Mouse (Mus musculus) gastrocnemius, adult 2 months (tissue): ENCODE data around the gene Ptgs1. TPM values are rescaled to one million over a fixed set of nuclear protein-coding genes. Genes with fewer than 3 reads are reported as not detected.
"Not testable (repeated sequence)": the region's sequence is repeated elsewhere in the genome, so short reads cannot be mapped to it uniquely, and the experiment has no call there.

Experiments
- DNase-seq: peaks from one replicate; pipeline ENCODE4 v3.0.0; 2022
- H3K27ac ChIP-seq: fragments of 200-600 bp; 2 replicates; pipeline ENCODE4 v1.8.1; 2022; ENCODE audit warnings: mild to moderate bottlenecking
- H3K4me3 ChIP-seq: fragments of 200-600 bp; 2 replicates; pipeline ENCODE4 v1.8.1; 2022; ENCODE audit warnings: mild to moderate bottlenecking, moderate library complexity
- CTCF ChIP-seq: fragments of 200-600 bp; IDR thresholded peaks from 2 replicates; pipeline ENCODE4 v1.8.1; 2022; ENCODE audit warnings: antibody characterized with exemption, mild to moderate bottlenecking, moderate library complexity
- intact Hi-C: fragments of 180-260 bp; cut with DNase I; formaldehyde crosslinking; loops from one replicate; pipeline ENCODE4 v1.15.1; 2025
- long read RNA-seq, 2 experiments: library from polyadenylated mRNA; stranded (forward); transcript quantifications; one replicate each; pipeline ENCODE4 v2.0.0; 2021
- total RNA-seq, 2 experiments: library from RNA; stranded (reverse); gene quantifications; 2 replicates each; pipeline ENCODE4 v1.2.3; 2021

The Ptgs1 gene
- 1 to 10 TPM; 3.9 to 5.5 TPM for total RNA-seq
- long read RNA-seq, experiment 1, transcript Ptgs1-201 (11 exons, 2,867 nt), result major isoform, 5 of 5 reads
- long read RNA-seq, experiment 1, partial matches to known transcripts, result 0 of 5 reads
- long read RNA-seq, experiment 1, other reads (novel, unspliced or antisense), result 0 of 5 reads
- long read RNA-seq, experiment 2, partial matches to known transcripts, result 0 of 3 reads
- long read RNA-seq, experiment 2, other reads (novel, unspliced or antisense), result 0 of 3 reads

DNA sequence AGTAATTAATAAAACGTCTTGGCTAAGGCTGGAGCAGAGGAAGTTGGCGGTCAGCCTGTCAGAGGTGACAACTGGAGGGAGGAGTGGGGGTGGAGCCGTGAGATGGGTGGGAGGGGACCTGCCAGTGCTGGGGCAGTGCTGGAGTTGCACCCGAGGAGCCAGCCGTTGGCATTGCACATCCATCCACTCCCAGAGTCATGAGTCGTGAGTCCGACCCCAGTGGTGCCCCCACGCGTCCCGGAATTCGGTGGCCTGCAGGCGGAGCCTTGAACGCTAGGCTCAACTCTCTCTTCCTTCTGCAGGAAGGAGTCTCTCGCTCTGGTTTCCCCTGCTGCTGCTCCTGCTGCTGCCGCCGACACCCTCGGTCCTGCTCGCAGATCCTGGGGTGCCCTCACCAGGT, at the start of gene Ptgs1:
Ptgs1 (plus strand) TSS at position 61 of the 400 bp plus-strand sequence.
- DNase-seq, result peak; percentile 70
- peak within 1 kb of the TSS; percentile 76 for H3K27ac ChIP-seq
- intact Hi-C loops, result no loop called here
- no peak for TF ChIP-seq CTCF
- peak within 1 kb of the TSS; percentile 76 for H3K4me3 ChIP-seq

DNA sequence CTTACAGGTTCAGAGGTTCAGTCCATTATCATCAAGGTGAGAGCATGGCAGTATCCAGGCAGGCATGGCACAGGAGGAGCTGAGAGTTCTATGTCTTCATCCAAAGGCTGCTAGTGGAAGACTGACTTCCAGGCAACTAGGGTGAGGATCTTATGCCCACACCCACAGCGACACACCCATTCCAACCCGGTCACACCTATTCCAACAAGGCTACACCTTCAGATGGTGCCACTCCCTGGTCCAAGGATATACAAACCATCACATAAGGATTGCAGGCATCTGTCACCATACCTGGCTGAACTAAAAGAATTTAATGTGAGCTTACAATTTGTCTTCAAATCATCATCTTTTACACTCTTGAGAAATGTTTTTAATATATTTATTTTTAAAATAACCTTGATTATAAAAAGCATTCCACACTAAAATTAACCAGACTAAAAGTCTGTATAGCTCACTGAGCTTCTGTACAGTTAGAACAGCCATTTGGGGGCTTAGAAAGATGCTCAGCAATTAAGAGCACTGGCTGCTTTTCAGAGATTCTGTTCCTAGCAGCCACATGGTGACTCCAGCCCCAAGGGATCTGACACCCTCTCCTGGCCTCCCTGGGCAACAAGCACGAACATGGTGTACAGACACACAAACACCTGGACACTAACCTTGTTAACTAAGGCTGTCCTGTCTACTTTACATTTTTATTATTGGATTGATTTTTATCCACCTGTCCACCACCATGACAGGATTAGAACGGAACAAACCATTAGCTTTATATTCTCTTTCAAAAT, 48.4 kb upstream of the Ptgs1 start:
- intact Hi-C loops, H3K27ac ChIP-seq, DNase-seq, H3K4me3 ChIP-seq: not testable (repeated sequence)

DNA sequence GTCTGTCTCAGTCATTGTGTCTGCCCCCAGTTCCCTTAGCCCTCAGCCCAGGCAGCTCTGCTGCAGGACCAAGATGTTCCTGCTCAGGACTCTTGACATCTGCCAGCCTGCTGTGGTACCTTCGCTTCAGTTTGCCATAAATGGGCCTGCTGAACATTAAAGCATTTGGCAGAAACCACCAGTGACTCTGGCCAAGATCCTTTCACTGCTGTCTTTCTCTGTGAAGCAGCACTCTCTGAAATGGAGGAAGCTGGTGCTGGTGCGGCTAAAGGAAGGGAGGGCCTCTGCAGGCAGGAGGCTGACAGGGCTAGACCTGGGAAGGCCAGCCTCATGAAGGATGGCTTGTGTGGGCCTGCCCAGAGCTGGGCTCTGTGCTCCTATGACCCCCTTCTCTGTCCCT, 46.9 kb upstream of the Ptgs1 start:
- no peak for TF ChIP-seq CTCF
- intact Hi-C loops, result no loop called here
- peak; percentile 24 for DNase-seq
- no peak overlapping the region for H3K4me3 ChIP-seq
- H3K27ac ChIP-seq, result peak overlapping the region; percentile 8; the same call in 1 of the 2 replicates

GRCm38 (mm10) chr2:36184192-36184591, 46.0 kb upstream of the Ptgs1 start:
- no peak for TF ChIP-seq CTCF
- intact Hi-C loops, result no loop called here
- no peak for DNase-seq
- Histone ChIP-seq H3K27ac (no peak overlapping the region), H3K4me3 (no peak overlapping the region)

- DNase-seq, result no peak
- Histone ChIP-seq H3K27ac (no peak overlapping the region; the same call in 1 of the 2 replicates), H3K4me3 (no peak overlapping the region)
- intact Hi-C loops, result no loop called here
- no peak for TF ChIP-seq CTCF
Measured at GRCm38 (mm10) chr2:36184876-36185275, 45.4 kb upstream of the Ptgs1 start.

DNA sequence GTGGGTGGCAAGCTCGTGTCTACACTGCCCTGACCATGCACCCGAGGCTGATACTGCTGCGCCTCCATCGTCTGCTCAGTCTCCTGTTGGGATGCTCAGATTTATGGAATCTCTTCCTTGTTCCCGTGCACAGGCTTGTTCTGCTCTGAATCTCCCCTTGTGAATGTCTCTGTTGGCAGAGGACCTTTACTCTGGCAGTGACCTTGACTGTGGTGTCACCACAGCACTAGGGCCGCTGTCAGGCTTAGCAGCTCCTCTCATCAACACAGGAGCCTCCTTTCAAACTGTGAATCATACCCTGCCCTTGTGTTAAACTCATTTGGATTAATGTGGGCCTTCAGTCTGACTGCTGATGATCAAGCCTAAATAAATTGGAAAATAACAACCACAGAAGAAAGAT, 41.0 kb upstream of the Ptgs1 start:
- intact Hi-C loops, DNase-seq, H3K4me3 ChIP-seq, H3K27ac ChIP-seq: not testable (repeated sequence)

GRCm38 (mm10) chr2:36191098-36191941, 38.9 kb upstream of the Ptgs1 start:
- TF ChIP-seq CTCF, result no peak
- intact Hi-C loops, result no loop called here
- no peak for DNase-seq
- H3K4me3 ChIP-seq, result no peak overlapping the region
- H3K27ac ChIP-seq, result no peak overlapping the region

GRCm38 (mm10) chr2:36197021-36197420, 33.2 kb upstream of the Ptgs1 start:
- intact Hi-C loops, result no loop called here
- Histone ChIP-seq H3K4me3 (no peak overlapping the region), H3K27ac (no peak overlapping the region)
- no peak for DNase-seq
- TF ChIP-seq CTCF, result no peak

DNA sequence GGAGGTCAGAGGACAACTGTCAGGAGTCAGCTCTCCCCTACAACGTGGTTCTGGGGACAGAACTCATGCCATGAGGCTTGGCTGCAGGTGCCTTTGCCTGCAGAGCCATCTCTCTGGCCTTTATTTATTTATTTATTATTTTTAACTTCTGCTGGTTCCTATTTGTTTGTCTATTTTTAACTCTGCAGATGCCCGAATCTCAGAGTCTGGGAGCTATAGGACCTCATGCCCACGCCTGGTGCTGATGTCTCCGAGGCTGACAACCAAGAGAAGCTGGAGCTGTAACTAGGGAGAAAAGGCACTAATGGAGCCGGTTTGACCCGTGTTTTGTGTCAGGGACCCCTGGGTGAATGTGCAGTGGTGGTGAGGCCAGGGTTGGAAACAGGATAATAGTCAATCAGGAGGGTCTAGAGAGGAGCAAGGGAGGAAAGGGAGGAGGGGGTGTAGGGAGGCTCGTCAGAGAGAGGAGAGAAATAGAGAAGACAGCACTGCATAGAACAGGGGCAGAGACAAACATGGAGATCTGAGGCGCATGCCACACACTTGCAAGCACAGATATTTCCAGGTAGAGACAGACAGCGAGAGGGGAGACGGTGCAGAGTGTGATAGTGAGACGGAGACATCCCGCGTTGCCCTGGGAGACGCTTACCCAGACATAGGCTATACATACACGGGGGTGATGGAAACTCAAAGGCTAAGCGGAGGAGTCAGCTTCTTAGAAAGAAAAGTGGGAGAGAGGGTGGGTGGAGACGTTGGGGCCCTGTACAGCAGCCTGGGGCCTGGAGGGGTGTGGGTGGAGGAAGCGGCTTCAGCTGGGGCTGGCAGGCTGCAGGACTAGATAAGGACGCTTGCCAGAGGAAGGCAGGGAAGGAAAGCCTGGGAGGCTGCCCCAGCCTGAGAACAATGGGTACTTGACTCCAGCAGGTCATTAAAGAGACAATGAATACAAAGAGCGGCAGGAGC, 32.0 kb upstream of the Ptgs1 start:
- TF ChIP-seq CTCF, result no peak
- no peak for DNase-seq
- intact Hi-C loops, result no loop called here
- Histone ChIP-seq H3K4me3 (no peak overlapping the region), H3K27ac (peak overlapping the region; percentile 16; the same call in 1 of the 2 replicates)

DNA sequence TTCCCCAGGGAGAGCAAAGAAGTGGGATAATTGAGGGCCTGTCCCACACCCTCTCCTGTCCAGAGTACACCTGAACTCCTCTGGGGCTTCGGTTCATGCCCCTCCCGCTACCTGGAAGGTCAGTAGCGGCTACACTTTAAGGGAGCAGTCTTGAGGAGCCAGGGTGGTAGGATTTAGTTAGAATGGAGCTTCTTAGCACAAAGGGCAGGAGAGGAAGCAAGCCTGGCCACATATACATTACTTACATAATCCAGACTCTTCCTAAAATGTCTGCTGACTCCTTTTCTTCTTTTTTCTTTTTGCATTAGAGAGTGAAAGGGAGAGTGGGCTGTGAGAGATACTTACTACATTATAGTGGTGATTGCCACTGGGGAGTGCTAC, 31.4 kb upstream of the Ptgs1 start:
- Histone ChIP-seq H3K27ac (no peak overlapping the region), H3K4me3 (no peak overlapping the region)
- no peak for DNase-seq
- intact Hi-C loops, result no loop called here
- no peak for TF ChIP-seq CTCF

GRCm38 (mm10) chr2:36200813-36201212, 29.4 kb upstream of the Ptgs1 start:
- Histone ChIP-seq H3K4me3 (no peak overlapping the region), H3K27ac (no peak overlapping the region)
- no peak for TF ChIP-seq CTCF
- intact Hi-C loops, result no loop called here
- no peak for DNase-seq
